Mouse (Mus musculus) myocyte (in vitro differentiated cells): Measurements from ENCODE around the gene Cap1.

Experiments
- MYOG ChIP-seq, 3 experiments: IDR thresholded peaks; one replicate each; pipeline ENCODE4 v1.6.1; 2011; ENCODE audit warnings: control low read depth in 2 of 3, low read depth in 2 of 3, mild to moderate bottlenecking in 2 of 3; ENCODE audit not compliant: insufficient read length in 2 of 3, control insufficient read depth in 1 of 3, insufficient read depth in 1 of 3
- POLR2A ChIP-seq: IDR thresholded peaks from one replicate; pipeline ENCODE4 v1.6.1; 2011; ENCODE audit warnings: low read depth, mild to moderate bottlenecking, control low read depth, moderate library complexity; ENCODE audit not compliant: insufficient read length

GRCm38 (mm10) chr4:122811824-122812223 lies 74.0 kb downstream of the Cap1 start:
- TF ChIP-seq MYOG (IDR thresholded peaks at IDR 0.05; ENCODE audit: control insufficient read depth in 1 of 3, insufficient read depth in 1 of 3, insufficient read length in 2 of 3, low read depth in 2 of 3) (no peak), POLR2A (no peak)
